Mouse (Mus musculus) c-Kit-positive CD71-positive TER-119-positive erythroid progenitor cells, embryonic 14.5 days (primary cell): Measurements from ENCODE around the gene Gm17093.
"Not testable (repeated sequence)": the region's sequence is repeated elsewhere in the genome, so short reads cannot be mapped to it uniquely, and the experiment has no call there.

Experiments
- DNase-seq: peaks from one replicate; pipeline ENCODE4 v3.0.0-alpha.2; 2013; ENCODE audit warnings: low spot score

The Gm17093 gene

GRCm38 (mm10) chr14:44517976-44518375 lies at the start of gene Gm17093:
Gene Gm17093, plus strand, starts transcription at chr14:44518276.
- not testable (repeated sequence) for DNase-seq

- not testable (repeated sequence) for DNase-seq
These were observed 25.9 kb upstream of the Gm17093 start, which contains the start of gene BC061237 for GRCm38 (mm10) chr14:44492163-44492562. Gene BC061237, plus strand, starts transcription at chr14:44492463.

GRCm38 (mm10) chr14:44547961-44548360 lies 29.9 kb downstream of the Gm17093 start:
- DNase-seq, result not testable (repeated sequence)
